8 mouse cellular contexts compared by ENCODE assay signal in the genomic region with DNA sequence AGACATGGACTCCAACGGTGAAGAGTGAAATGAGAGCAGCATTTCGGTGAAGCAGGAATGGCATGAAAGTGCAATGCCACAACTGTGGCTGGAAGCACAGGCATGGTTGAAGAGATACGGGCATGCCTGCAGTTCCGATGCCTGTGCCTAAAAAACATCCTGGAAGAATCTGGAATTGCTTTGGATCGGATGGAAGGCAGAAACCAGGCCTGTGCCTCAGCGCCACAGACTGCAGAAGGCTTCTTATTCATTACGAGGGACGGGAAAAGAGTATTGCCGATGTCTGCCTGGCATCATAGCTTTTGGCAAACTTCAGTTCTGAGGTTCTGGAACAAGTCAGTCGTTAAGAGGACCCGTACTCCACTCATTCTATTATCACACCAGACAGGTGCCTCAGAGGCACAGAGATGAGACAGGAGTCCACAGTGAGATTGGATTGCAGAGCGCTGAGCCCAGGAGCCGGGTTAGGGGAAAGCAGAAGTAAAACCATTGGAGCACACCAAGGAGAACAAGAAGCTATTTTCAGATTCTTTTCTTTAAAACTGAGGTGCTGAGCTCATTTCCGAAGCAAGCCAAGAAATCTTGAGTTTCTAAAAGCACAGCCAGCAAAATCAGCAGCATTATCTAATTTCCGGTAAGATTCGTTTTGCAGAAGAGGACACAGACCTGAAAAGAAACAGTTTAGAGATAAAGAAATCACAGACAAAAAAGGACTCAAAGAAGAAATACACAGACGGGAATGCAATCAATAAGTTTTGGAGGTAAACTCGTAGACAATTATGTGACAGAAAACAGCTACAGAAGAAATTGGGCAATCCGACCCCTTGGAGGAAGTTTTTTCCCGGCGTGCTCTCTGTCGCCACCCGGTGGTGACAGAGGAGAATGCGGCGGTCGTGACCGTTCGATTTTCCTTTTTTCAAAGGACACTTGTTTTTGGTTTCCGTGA. TPM values are rescaled to one million over a fixed set of nuclear protein-coding genes. Genes with fewer than 3 reads are reported as not detected.
DNase-seq lines count a peak whose midpoint lies in the region; ATAC-seq and TF ChIP-seq lines count a peak whose summit lies in the region.
"Not testable (repeated sequence)": the region's sequence is repeated elsewhere in the genome, so short reads cannot be mapped to it uniquely, and the experiment has no call there.

No protein-coding gene starts in this region.

- not testable (repeated sequence) for TF ChIP-seq POLR2A in brain, embryonic 14.5 days (IDR thresholded peaks at IDR 0.05; ENCODE audit: borderline replicate concordance, extremely low read depth, insufficient read depth, insufficient read length, poor library complexity, severe bottlenecking)

- not testable (repeated sequence) for H3K4me3 ChIP-seq in limb, embryonic 15.5 days
- peak overlapping the region; percentile 17 for H3K4me3 ChIP-seq in midbrain, postnatal 0 days (ENCODE audit: low read depth, low read length)

- peaks cover 44% of the 10 kb centered on the region for H3K36me3 ChIP-seq in limb, embryonic 15.5 days
- not testable (repeated sequence) for H3K36me3 ChIP-seq in midbrain, postnatal 0 days (ENCODE audit: insufficient read depth, low read length)

- not testable (repeated sequence) for H3K9me3 ChIP-seq in limb, embryonic 15.5 days; midbrain, postnatal 0 days (ENCODE audit: low read length)

- H3K27ac ChIP-seq in limb, embryonic 15.5 days, result peak overlapping the region; percentile 0
- H3K27ac ChIP-seq in midbrain, postnatal 0 days (ENCODE audit: low read depth, low read length), result not testable (repeated sequence)

- not testable (repeated sequence) for H3K4me1 ChIP-seq in limb, embryonic 15.5 days; midbrain, postnatal 0 days (ENCODE audit: insufficient read depth, low read length)

- not testable (repeated sequence) for H3K4me2 ChIP-seq in limb, embryonic 15.5 days
- H3K4me2 ChIP-seq in midbrain, postnatal 0 days (ENCODE audit: low read depth, low read length, poor library complexity, severe bottlenecking), result peak overlapping the region; percentile 26; the same call in 1 of the 2 replicates

- not testable (repeated sequence) for H3K9ac ChIP-seq in limb, embryonic 15.5 days; midbrain, postnatal 0 days (replicated peaks; ENCODE audit: low read length, poor library complexity, severe bottlenecking)

- ATAC-seq in erythroblast, adult 5-6 weeks (replicated peaks; ENCODE audit: low FRiP score, poor library complexity, severe bottlenecking), result peak; percentile 50
- not testable (repeated sequence) for ATAC-seq in limb, embryonic 15.5 days (ENCODE audit: insufficient number of reproducible peaks, low FRiP score, low TSS enrichment, low read depth); midbrain, postnatal 0 days (ENCODE audit: low FRiP score)

- not testable (repeated sequence) for TF ChIP-seq CTCF in brain, embryonic 14.5 days (IDR thresholded peaks at IDR 0.05; ENCODE audit: borderline replicate concordance, extremely low read depth, insufficient read depth, insufficient read length); midbrain, postnatal 0 days (IDR thresholded peaks at IDR 0.05)

- not testable (repeated sequence) for H3K27me3 ChIP-seq in limb, embryonic 15.5 days
- H3K27me3 ChIP-seq in midbrain, postnatal 0 days (ENCODE audit: insufficient read depth, low read length), result peaks cover 11% of the 10 kb centered on the region

- WGBS in limb, embryonic 15.5 days, result 61% methylated on average over 29 of the region's 29 CpGs
- WGBS in midbrain, postnatal 0 days, result 56% methylated on average over 29 of the region's 29 CpGs

- DNase-seq in 416B (ENCODE audit: low read depth), result peak; percentile 81
- peak; percentile 85 for DNase-seq in brain, embryonic 14.5 days (ENCODE audit: low read depth)
- DNase-seq in heart, adult 8-10 months (ENCODE audit: low spot score), result peak; percentile 92
- peak; percentile 93 for DNase-seq in kidney, adult 18-20 months
- DNase-seq in midbrain, postnatal 0 days (ENCODE audit: low spot score), result peak; percentile 78
- DNase-seq in spleen, postnatal 4 days (ENCODE audit: low spot score in 2 of 2), result peak; percentile 77 to 89

RNA-seq across cellular contexts. Expression of gene Gm21887, which starts 30.8 kb away (rescaled TPM):
- polyA plus RNA-seq in brain, embryonic 14.5 days (2012; rRNA removed), result 476 and 1,536 TPM in 2 replicates
- 4.0 and 24.0 TPM in 2 replicates for total RNA-seq in erythroblast, adult 5-6 weeks (2015; ENCODE audit: low replicate concordance)
- total RNA-seq in erythroblast, adult 5-6 weeks (2017; ENCODE audit: low replicate concordance), result 59.6 and 87.8 TPM in 2 replicates
- total RNA-seq in heart, adult 8-10 months (2022), result 10 to 100 TPM; 17.8 to 49.6 (median 29.3) TPM
- polyA plus RNA-seq in limb, embryonic 15.5 days (2015; fragmentation: Nextera tagmentation; extraction: Ambion mirVana), result 133 and 163 TPM in 2 replicates
- 34.6 and 51.3 TPM in 2 replicates for total RNA-seq in midbrain, postnatal 0 days (2014; rRNA removed)
- 193 and 201 TPM in 2 replicates for polyA plus RNA-seq in midbrain, postnatal 0 days (2015; fragmentation: Nextera tagmentation; extraction: Ambion mirVana)
